Mouse (Mus musculus): ENCODE results near the gene Terf2ip.

- no peak for TF ChIP-seq CTCF (IDR thresholded peaks at IDR 0.05; ENCODE audit: borderline replicate concordance, control insufficient read depth, extremely low read depth, insufficient read depth, low read length, poor library complexity)
- TF ChIP-seq POLR2A (IDR thresholded peaks at IDR 0.05; ENCODE audit: control insufficient read depth, extremely low read depth, insufficient read depth, low read length, poor library complexity), result no peak
These were observed 37.1 kb upstream of the Terf2ip start for GRCm38 (mm10) chr8:111974138-111974537.

Data from thymus, adult 2 months (tissue).